15 mouse cellular contexts compared by ENCODE assay signal in the genomic region with DNA sequence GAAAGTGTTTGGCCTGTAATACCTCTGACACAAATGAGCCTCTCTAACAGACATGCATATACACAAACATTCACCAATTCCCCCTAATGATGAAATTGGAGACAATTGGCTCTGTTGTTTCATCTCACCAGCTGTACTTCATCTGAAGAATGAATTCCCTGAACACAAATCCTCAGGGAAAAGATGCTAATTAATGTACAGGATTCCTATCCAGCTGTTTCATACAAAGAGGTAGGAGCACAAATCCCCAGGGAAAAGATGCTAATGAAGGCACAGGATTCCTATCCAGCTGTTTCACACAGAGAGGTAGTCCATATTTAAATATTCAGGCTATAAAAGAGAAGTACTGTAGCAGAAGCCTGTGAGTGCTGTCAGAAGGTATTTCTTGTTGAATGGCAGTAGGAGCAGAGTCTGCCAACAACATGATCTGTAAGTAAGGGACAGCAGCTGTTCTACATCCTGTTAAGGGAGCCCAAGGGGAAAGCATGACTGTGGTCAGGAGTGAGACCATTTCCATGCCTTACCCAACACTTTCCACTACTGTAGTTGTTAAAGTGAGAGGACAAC.
DNase-seq lines count a peak whose midpoint lies in the region; ATAC-seq and TF ChIP-seq lines count a peak whose summit lies in the region.
"Had no signal": no experiment of that assay in that cellular context is flagged by ENCODE, and none has a peak within 500 bp of the region (broad histone marks: within the 10 kb centered on the region; RNA-seq: fewer than 3 reads in every experiment).

No protein-coding gene starts in this region.

- no peaks in the 10 kb centered on the region for H3K36me3 ChIP-seq in forebrain, embryonic 12.5 days (replicated peaks)
- no peaks in the 10 kb centered on the region for H3K36me3 ChIP-seq in forebrain, postnatal 0 days (ENCODE audit: insufficient read depth)
- no peaks in the 10 kb centered on the region for H3K36me3 ChIP-seq in lung, postnatal 0 days (ENCODE audit: insufficient read depth, low read length)
- H3K36me3 ChIP-seq in hindbrain, embryonic 14.5 days (replicated peaks; ENCODE audit: control insufficient read depth, insufficient read depth): no peaks in the 10 kb centered on the region
- H3K36me3 ChIP-seq: heart, embryonic 13.5 days had no signal

- no peak overlapping the region for H3K4me3 ChIP-seq in forebrain, embryonic 12.5 days (replicated peaks)
- H3K4me3 ChIP-seq in forebrain, postnatal 0 days (ENCODE audit: low read depth, low read length): no peak overlapping the region
- no peak overlapping the region for H3K4me3 ChIP-seq in lung, postnatal 0 days (ENCODE audit: low read depth, low read length)
- no peak overlapping the region for H3K4me3 ChIP-seq in hindbrain, embryonic 14.5 days (replicated peaks; ENCODE audit: low read length)
- H3K4me3 ChIP-seq: heart, embryonic 13.5 days had no signal

- ATAC-seq in forebrain, embryonic 12.5 days (ENCODE audit: low FRiP score): peak; percentile 62; the same call in 1 of the 2 replicates
- ATAC-seq in forebrain, postnatal 0 days: no peak
- ATAC-seq in lung, postnatal 0 days: peak; percentile 35; the same call in 1 of the 2 replicates
- peak; percentile 75 for ATAC-seq in hindbrain, embryonic 14.5 days (ENCODE audit: low FRiP score)
- ATAC-seq: Patski had no signal

- peak overlapping the region; percentile 56 for H3K27ac ChIP-seq in forebrain, embryonic 12.5 days
- H3K27ac ChIP-seq in forebrain, postnatal 0 days (ENCODE audit: low read depth, low read length): no peak overlapping the region
- no peak overlapping the region for H3K27ac ChIP-seq in lung, postnatal 0 days (ENCODE audit: low read length)
- 0 out of 2 replicates have a peak overlapping the region, but pooled peaks have one; percentile 40 for H3K27ac ChIP-seq in hindbrain, embryonic 14.5 days
- H3K27ac ChIP-seq: heart, embryonic 13.5 days; macrophage had no signal

- H3K4me2 ChIP-seq in forebrain, embryonic 12.5 days: no peak overlapping the region
- no peak overlapping the region for H3K4me2 ChIP-seq in forebrain, postnatal 0 days (ENCODE audit: low read depth)
- no peak overlapping the region for H3K4me2 ChIP-seq in lung, postnatal 0 days (replicated peaks; ENCODE audit: low read depth, low read length)
- no peak overlapping the region for H3K4me2 ChIP-seq in hindbrain, embryonic 14.5 days (replicated peaks)
- H3K4me2 ChIP-seq: heart, embryonic 13.5 days had no signal

- H3K4me1 ChIP-seq in forebrain, embryonic 12.5 days: peaks cover 9% of the 10 kb centered on the region
- 0 out of 2 replicates have a peak, but pooled peaks cover 4% of the 10 kb centered on the region for H3K4me1 ChIP-seq in forebrain, postnatal 0 days (ENCODE audit: insufficient read depth)
- no peaks in the 10 kb centered on the region for H3K4me1 ChIP-seq in lung, postnatal 0 days (ENCODE audit: insufficient read depth, low read depth, low read length)
- H3K4me1 ChIP-seq in hindbrain, embryonic 14.5 days (replicated peaks; ENCODE audit: control insufficient read depth, insufficient read depth, low read length): no peaks in the 10 kb centered on the region
- H3K4me1 ChIP-seq: heart, embryonic 13.5 days had no signal

- DNase-seq in forebrain, postnatal 0 days: no peak
- peak; percentile 8 for DNase-seq in lung, postnatal 0 days (ENCODE audit: low spot score)
- no peak for DNase-seq in lung, postnatal 4 days
- DNase-seq in hindbrain, embryonic 14.5 days (ENCODE audit: low spot score): peak; percentile 67
- peak; percentile 4 for DNase-seq in retina, postnatal 1 day
- no peak for DNase-seq in right cerebral cortex, postnatal 36 days (ENCODE audit: low spot score in 2 of 2)
- DNase-seq in left cerebral cortex, postnatal 36 days (ENCODE audit: low spot score in 2 of 2): no peak
- DNase-seq: B cell, adult 2 months; cerebellum, adult 9-10 months; kidney, adult 8-10 months; left cerebral cortex, postnatal 4 days had no signal

- H3K9me3 ChIP-seq in forebrain, embryonic 12.5 days: no peaks in the 10 kb centered on the region
- no peaks in the 10 kb centered on the region for H3K9me3 ChIP-seq in forebrain, postnatal 0 days (ENCODE audit: low read length)
- no peaks in the 10 kb centered on the region for H3K9me3 ChIP-seq in lung, postnatal 0 days (ENCODE audit: low read length)
- no peaks in the 10 kb centered on the region for H3K9me3 ChIP-seq in hindbrain, embryonic 14.5 days (ENCODE audit: control insufficient read depth, low read length)
- H3K9me3 ChIP-seq: heart, embryonic 13.5 days had no signal

- TF ChIP-seq EP300 in lung, postnatal 0 days (IDR thresholded peaks at IDR 0.05): no peak

- no peak for TF ChIP-seq CTCF in forebrain, postnatal 0 days (IDR thresholded peaks at IDR 0.05; ENCODE audit: low read depth)
- no peak for TF ChIP-seq CTCF in lung, postnatal 0 days (IDR thresholded peaks at IDR 0.05)

- H3K27me3 ChIP-seq in forebrain, embryonic 12.5 days: no peaks in the 10 kb centered on the region
- no peaks in the 10 kb centered on the region for H3K27me3 ChIP-seq in forebrain, postnatal 0 days (ENCODE audit: insufficient read depth, low read length)
- H3K27me3 ChIP-seq in lung, postnatal 0 days (replicated peaks; ENCODE audit: insufficient read depth, low read length): no peaks in the 10 kb centered on the region
- no peaks in the 10 kb centered on the region for H3K27me3 ChIP-seq in hindbrain, embryonic 14.5 days (ENCODE audit: control insufficient read depth, insufficient read depth, low read length)
- H3K27me3 ChIP-seq: heart, embryonic 13.5 days; Patski had no signal

- intact Hi-C loops in left cerebral cortex, postnatal 36 days (cut with DNase I): no loop called here

- H3K9ac ChIP-seq in forebrain, embryonic 12.5 days: no peak overlapping the region
- no peak overlapping the region for H3K9ac ChIP-seq in forebrain, postnatal 0 days
- H3K9ac ChIP-seq in lung, postnatal 0 days (replicated peaks; ENCODE audit: low read depth): no peak overlapping the region
- H3K9ac ChIP-seq in hindbrain, embryonic 14.5 days: no peak overlapping the region
- H3K9ac ChIP-seq: heart, embryonic 13.5 days had no signal

Comparison
In these comparisons a context has a peak if more than half of its experiments do, and no peak if none do; other contexts are left out.
1. H3K27ac ChIP-seq: peak in forebrain, embryonic 12.5 days (single experiment) and hindbrain, embryonic 14.5 days (single experiment); none in forebrain, postnatal 0 days (single experiment) and lung, postnatal 0 days (single experiment).
2. DNase-seq: peak in lung, postnatal 0 days (single experiment), hindbrain, embryonic 14.5 days (single experiment) and retina, postnatal 1 day (single experiment); none in forebrain, postnatal 0 days (single experiment), lung, postnatal 4 days (0 of 2), right cerebral cortex, postnatal 36 days (0 of 2) and left cerebral cortex, postnatal 36 days (0 of 2).